Mouse (Mus musculus): Measurements from ENCODE around the gene Il12rb1.

DNA sequence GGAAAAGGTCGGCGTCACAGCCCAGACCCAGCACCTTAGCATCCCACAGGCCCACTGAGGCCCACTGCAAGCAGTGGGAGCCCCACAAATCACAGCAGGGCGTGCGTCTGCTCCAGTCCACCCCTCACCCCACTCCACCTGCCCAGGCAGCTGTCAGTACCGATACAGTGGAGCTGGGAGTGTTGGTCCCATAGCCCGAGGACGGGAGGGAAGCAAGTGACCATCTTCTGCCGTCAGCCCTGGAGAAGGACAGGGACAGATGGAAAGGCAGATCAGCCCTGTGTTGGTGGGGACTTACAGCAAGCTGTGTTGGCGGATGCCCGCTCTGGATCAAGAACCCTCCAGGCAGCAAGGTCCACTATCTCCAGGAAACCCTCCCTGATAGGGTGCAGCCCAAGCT lies 19.2 kb upstream of the Il12rb1 start:
- TF ChIP-seq CTCF (IDR thresholded peaks at IDR 0.05; ENCODE audit: borderline replicate concordance, insufficient read depth, low read depth, low read length), result no peak
- no peak for TF ChIP-seq POLR2A (IDR thresholded peaks at IDR 0.05; ENCODE audit: borderline replicate concordance, insufficient read depth, low read length)
